Mouse (Mus musculus) heart, embryonic 14.5 days (tissue): Measurements from ENCODE around the gene Wfdc1. TPM values are rescaled to one million over a fixed set of nuclear protein-coding genes. Genes with fewer than 3 reads are reported as not detected.

Source experiments
- ATAC-seq: fragments of 200-750 bp; cut with Nextera tagmentation; 2 replicates; pipeline ENCODE4 v1.8.0; 2017; ENCODE audit warnings: low read depth, moderate TSS enrichment; ENCODE audit not compliant: insufficient number of reproducible peaks, insufficient read depth, low FRiP score
- H3K27ac ChIP-seq, 2 experiments: fragments of 200-500 bp in 1 of 2; fragments of 300-500 bp in 1 of 2; sonication (generic) in 1 of 2; replicated peaks in 1 of 2; 2 replicates each; pipeline ENCODE4 v1.5.1; 2012 to 2014; ENCODE audit warnings: low read depth in 2 of 2, low read length in 2 of 2, control low read depth in 1 of 2, mild to moderate bottlenecking in 1 of 2, mixed read lengths in 1 of 2; ENCODE audit not compliant: control insufficient read depth in 1 of 2, insufficient read depth in 1 of 2
- H3K27me3 ChIP-seq: fragments of 300-500 bp; sonication (generic); 2 replicates; pipeline ENCODE4 v1.6.1; 2014; ENCODE audit warnings: mild to moderate bottlenecking, low read length, control low read depth; ENCODE audit not compliant: control insufficient read depth, insufficient read depth
- H3K36me3 ChIP-seq: fragments of 300-500 bp; sonication (generic); 2 replicates; pipeline ENCODE4 v1.6.1; 2014; ENCODE audit warnings: mild to moderate bottlenecking, control low read depth, low read length, mixed read lengths; ENCODE audit not compliant: control insufficient read depth, insufficient read depth
- H3K4me1 ChIP-seq, 2 experiments: fragments of 200-500 bp in 1 of 2; fragments of 300-500 bp in 1 of 2; sonication (generic) in 1 of 2; 2 replicates each; pipeline ENCODE4 v1.6.1; 2012 to 2014; ENCODE audit warnings: low read length in 2 of 2, control low read depth in 1 of 2, mixed read lengths in 1 of 2; ENCODE audit not compliant: control insufficient read depth in 2 of 2, insufficient read depth in 2 of 2
- H3K4me2 ChIP-seq: fragments of 300-500 bp; sonication (generic); 2 replicates; pipeline ENCODE4 v1.6.1; 2014; ENCODE audit warnings: mild to moderate bottlenecking, low read length
- H3K4me3 ChIP-seq, 2 experiments: fragments of 200-500 bp in 1 of 2; fragments of 300-500 bp in 1 of 2; sonication (generic) in 1 of 2; 2 replicates each; pipeline ENCODE4 v1.5.1; 2012 to 2014; ENCODE audit warnings: low read length in 2 of 2, mild to moderate bottlenecking in 2 of 2, control low read depth in 1 of 2, low read depth in 1 of 2, moderate library complexity in 1 of 2; ENCODE audit not compliant: control insufficient read depth in 1 of 2, insufficient read depth in 1 of 2
- H3K9ac ChIP-seq: fragments of 300-500 bp; sonication (generic); 2 replicates; pipeline ENCODE4 v1.6.1; 2014; ENCODE audit warnings: mild to moderate bottlenecking, low read length
- H3K9me3 ChIP-seq: fragments of 300-500 bp; sonication (generic); 2 replicates; pipeline ENCODE4 v1.6.1; 2016; ENCODE audit warnings: low read length, control low read depth; ENCODE audit not compliant: control insufficient read depth
- WGBS: fragments of 180-500 bp; shearing (Covaris S2); extraction: QIAGEN DNeasy Blood & Tissue Kit; methylation state at CpG from one replicate; pipeline ENCODE4 v1.1.7; 2014; 5-methylcytosine and 5-hydroxymethylcytosine counted together
- polyA plus RNA-seq: library from polyadenylated mRNA; unstranded; fragments of >200 nt; fragmentation: Nextera tagmentation; extraction: Ambion mirVana; gene quantifications from 2 replicates; pipeline ENCODE4 v1.2.1, GENCODE M21; 2014

Gene Wfdc1
- polyA plus RNA-seq, 1 experiment from 2014 or later, result 6.8 TPM

DNA sequence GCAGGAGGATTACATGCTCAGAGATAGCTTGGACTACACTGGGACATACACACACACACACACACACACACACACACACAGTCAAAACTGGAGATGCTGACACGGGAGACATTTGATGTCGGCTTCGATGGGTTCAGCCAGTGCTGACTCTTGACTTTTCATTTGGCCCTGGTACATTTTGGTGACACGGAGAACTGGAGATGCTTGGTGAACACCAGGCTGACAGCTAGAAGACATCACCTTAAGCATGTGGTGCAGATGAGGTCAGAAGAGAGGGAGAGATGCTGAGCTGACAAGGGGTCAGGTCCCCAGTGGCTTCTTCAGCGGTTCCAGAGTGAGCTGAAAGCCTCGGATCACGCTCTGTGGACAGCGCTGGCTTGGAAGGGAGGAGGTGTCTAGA lies 43.1 kb upstream of the Wfdc1 start:
- Histone ChIP-seq H3K27ac (no peak overlapping the region), H3K9ac (no peak overlapping the region), H3K4me3 (no peak overlapping the region), H3K9me3 (no peaks in the 10 kb centered on the region), H3K36me3 (no peaks in the 10 kb centered on the region), H3K27me3 (0 out of 2 replicates have a peak, but pooled peaks cover 5% of the 10 kb centered on the region), H3K4me1 (peaks cover 8 to 9% of the 10 kb centered on the region in 2 experiments; a peak in 3 of 4 replicates), H3K4me2 (no peak overlapping the region)
- no peak for ATAC-seq
- WGBS, result 79% methylated on average over 8 of the region's 8 CpGs

DNA sequence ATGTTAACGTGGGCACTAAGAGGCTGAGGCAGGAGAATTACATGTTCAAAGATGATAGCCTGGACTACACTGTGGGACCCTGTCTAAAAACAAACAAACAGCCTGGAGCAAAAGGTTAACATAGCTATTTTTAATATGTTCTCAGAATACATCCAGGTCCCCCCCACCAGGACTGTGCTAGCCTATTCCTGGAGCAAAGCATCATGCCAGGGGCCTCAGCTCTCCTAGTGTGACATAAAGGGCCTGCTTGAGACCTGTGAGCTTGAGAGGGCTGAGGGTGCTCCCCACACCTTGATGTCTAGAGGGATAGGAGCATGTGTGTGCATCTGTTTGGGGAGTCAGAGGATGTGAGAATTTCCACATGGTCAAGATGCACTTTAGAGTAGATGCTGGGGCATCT lies 42.4 kb upstream of the Wfdc1 start:
- WGBS, result 64% methylated on average over 1 of the region's 1 CpGs
- no peaks in the 10 kb centered on the region for H3K9me3 ChIP-seq
- no peak overlapping the region for H3K27ac ChIP-seq
- H3K36me3 ChIP-seq, result no peaks in the 10 kb centered on the region
- no peak overlapping the region for H3K4me3 ChIP-seq
- no peak overlapping the region for H3K9ac ChIP-seq
- H3K27me3 ChIP-seq, result 0 out of 2 replicates have a peak, but pooled peaks cover 5% of the 10 kb centered on the region
- H3K4me2 ChIP-seq, result no peak overlapping the region
- no peak for ATAC-seq
- H3K4me1 ChIP-seq, result peaks cover 8 to 9% of the 10 kb centered on the region in 2 experiments; a peak in 3 of 4 replicates

DNA sequence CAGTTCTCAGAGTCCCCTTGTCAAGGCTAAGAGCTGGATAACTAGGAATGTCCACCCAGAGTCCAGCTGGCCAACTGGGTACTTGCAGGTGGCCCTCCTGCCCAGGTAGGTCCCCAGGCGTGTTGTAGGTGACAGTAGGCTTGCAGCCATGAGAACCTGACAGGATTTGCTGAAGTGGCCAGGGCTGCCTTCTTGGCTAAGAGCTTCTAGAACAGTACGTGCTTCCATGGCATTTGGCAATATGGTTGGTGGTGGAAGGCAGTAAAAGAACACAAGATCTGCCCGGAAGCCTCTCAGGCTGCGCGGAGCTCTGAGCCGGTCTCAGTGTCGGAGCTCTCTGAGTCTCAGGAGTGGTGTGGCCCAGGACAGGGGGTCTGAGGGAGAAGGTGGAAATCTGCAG lies 41.2 kb upstream of the Wfdc1 start:
- Histone ChIP-seq H3K4me1 (peaks cover 8 to 9% of the 10 kb centered on the region in 2 experiments; a peak in 3 of 4 replicates), H3K27me3 (0 out of 2 replicates have a peak, but pooled peaks cover 5% of the 10 kb centered on the region), H3K27ac (no peak overlapping the region), H3K36me3 (no peaks in the 10 kb centered on the region), H3K4me3 (no peak overlapping the region), H3K9me3 (no peaks in the 10 kb centered on the region), H3K4me2 (no peak overlapping the region), H3K9ac (no peak overlapping the region)
- 85% methylated on average over 7 of the region's 7 CpGs for WGBS
- ATAC-seq, result no peak

DNA sequence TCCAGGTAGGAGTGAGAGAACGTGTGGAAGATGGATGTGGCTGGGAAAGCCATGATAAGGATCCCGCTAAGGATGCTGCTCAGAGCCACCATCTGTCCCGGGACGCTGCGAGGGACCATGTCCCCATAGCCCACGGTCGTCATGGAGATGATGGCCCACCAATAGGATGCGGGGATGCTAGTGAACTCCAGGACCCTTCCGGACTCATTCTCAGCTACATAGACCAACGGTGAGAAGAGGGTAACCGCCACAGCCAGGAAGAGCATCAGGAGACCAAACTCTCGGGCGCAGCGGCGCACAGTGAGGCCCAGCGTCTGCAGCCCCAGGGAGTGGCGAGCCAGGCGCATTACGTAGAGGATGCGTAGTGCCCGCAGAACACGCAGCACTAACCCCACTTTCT lies 40.4 kb upstream of the Wfdc1 start:
- no peak overlapping the region for H3K4me2 ChIP-seq
- no peak overlapping the region for H3K27ac ChIP-seq
- no peaks in the 10 kb centered on the region for H3K36me3 ChIP-seq
- H3K4me3 ChIP-seq, result no peak overlapping the region
- ATAC-seq, result no peak
- peaks cover 5 to 8% of the 10 kb centered on the region in 2 experiments; a peak in 3 of 4 replicates for H3K4me1 ChIP-seq
- H3K9me3 ChIP-seq, result no peaks in the 10 kb centered on the region
- no peak overlapping the region for H3K9ac ChIP-seq
- 0 out of 2 replicates have a peak, but pooled peaks cover 5% of the 10 kb centered on the region for H3K27me3 ChIP-seq
- 70% methylated on average over 22 of the region's 22 CpGs for WGBS

DNA sequence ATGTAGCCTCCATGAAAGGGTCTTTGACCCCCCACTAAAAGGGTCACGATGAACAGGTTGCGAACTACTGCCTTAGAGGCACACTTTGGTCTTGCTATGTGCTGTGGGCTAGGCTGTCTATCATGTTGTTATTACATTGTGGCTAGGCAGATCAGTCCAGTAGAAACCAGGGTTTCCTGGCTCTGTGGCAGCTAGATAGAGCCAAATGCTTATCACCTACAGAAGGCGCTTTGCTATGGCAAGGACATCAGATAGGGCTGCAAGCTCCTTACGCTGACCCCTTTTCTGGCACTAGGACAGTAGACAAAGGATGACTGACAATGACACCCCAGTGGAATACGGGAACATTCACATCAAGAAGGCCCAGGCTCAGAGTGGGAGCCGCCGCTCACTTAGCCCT lies 39.0 kb upstream of the Wfdc1 start:
- Histone ChIP-seq H3K9me3 (no peaks in the 10 kb centered on the region), H3K4me3 (no peak overlapping the region), H3K9ac (no peak overlapping the region), H3K27me3 (peaks cover 12% of the 10 kb centered on the region; the same call in 1 of the 2 replicates), H3K27ac (no peak overlapping the region), H3K4me1 (0 out of 4 replicates have a peak, but pooled peaks cover 2 to 5% of the 10 kb centered on the region in 2 experiments), H3K4me2 (no peak overlapping the region), H3K36me3 (no peaks in the 10 kb centered on the region)
- no peak for ATAC-seq
- 66% methylated on average over 7 of the region's 7 CpGs for WGBS

DNA sequence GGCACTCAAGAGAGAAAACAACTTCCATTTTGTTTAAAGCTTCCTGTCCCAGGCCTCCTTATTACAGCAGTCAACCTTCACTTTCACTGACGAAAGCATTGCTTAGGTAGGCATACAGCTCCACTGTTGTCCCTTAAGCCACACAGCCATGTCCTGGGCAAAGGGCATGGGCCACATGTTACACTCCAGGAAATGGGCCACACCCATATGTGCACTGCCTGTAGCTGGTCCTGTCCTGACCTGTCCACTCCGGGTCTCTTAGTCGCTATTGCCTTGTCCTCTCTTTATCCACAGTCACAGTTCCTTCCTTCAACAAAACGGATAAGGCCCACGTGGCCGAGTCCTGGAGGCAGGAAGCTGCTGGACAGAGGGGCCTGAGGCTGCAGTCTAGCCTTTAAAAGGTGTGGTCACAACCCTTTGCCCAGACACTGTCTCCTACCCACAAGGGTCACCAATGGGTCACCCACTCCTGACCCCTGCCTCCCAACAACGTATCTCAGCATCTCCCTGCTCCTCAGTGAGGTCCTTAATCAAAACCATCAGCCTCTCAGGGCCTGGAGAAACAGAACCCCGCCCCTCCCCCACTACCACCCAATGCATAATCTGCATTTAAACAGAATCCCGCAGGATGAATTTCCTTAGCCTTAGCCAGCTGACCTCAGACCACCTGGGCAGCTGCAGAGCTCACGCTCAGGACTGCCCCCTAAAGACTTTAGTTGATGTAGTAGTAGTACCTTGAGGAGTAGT lies 38.4 kb upstream of the Wfdc1 start:
- Histone ChIP-seq H3K9ac (no peak overlapping the region), H3K4me2 (no peak overlapping the region), H3K9me3 (no peaks in the 10 kb centered on the region), H3K27me3 (peaks cover 14% of the 10 kb centered on the region; the same call in 1 of the 2 replicates), H3K4me3 (no peak overlapping the region), H3K27ac (no peak overlapping the region), H3K36me3 (no peaks in the 10 kb centered on the region), H3K4me1 (0 out of 4 replicates have a peak, but pooled peaks cover 2 to 5% of the 10 kb centered on the region in 2 experiments)
- ATAC-seq, result no peak
- WGBS, result 37% methylated on average over 10 of the region's 10 CpGs

DNA sequence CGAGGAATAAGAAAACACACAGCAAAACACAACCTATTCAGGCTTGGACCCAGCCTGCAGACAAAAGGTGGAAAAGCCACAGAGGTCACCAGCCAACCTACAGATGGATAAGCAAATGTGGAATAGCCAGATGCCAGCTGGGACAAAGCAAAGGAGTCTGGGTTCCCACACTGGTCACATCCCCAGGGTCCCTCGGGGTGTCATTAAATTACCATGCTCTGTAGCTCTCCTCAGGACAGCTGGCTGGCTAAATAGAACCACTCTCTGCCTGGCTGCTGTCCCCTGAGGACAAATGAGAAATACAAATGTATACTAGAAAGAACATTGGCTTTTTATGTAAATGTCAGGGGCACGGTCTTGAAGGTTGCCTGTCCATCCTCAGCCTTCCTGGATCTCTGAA lies 35.3 kb upstream of the Wfdc1 start:
- no peak overlapping the region for H3K4me2 ChIP-seq
- H3K4me3 ChIP-seq, result no peak overlapping the region
- no peaks in the 10 kb centered on the region for H3K36me3 ChIP-seq
- ATAC-seq, result no peak
- peaks cover 8 to 10% of the 10 kb centered on the region in 2 experiments; a peak in 2 of 4 replicates for H3K4me1 ChIP-seq
- 66% methylated on average over 3 of the region's 3 CpGs for WGBS
- H3K27ac ChIP-seq, result no peak overlapping the region
- peaks cover 23% of the 10 kb centered on the region for H3K27me3 ChIP-seq
- H3K9ac ChIP-seq, result no peak overlapping the region
- no peaks in the 10 kb centered on the region for H3K9me3 ChIP-seq
